Mouse (Mus musculus): ENCODE data around the gene Pik3r6. TPM values are rescaled to one million over a fixed set of nuclear protein-coding genes. Genes with fewer than 3 reads are reported as not detected.

The Pik3r6 gene
- 6.3 and 7.3 TPM in 2 replicates for polyA plus RNA-seq (2015; fragmentation: Nextera tagmentation; extraction: Ambion mirVana)

DNA sequence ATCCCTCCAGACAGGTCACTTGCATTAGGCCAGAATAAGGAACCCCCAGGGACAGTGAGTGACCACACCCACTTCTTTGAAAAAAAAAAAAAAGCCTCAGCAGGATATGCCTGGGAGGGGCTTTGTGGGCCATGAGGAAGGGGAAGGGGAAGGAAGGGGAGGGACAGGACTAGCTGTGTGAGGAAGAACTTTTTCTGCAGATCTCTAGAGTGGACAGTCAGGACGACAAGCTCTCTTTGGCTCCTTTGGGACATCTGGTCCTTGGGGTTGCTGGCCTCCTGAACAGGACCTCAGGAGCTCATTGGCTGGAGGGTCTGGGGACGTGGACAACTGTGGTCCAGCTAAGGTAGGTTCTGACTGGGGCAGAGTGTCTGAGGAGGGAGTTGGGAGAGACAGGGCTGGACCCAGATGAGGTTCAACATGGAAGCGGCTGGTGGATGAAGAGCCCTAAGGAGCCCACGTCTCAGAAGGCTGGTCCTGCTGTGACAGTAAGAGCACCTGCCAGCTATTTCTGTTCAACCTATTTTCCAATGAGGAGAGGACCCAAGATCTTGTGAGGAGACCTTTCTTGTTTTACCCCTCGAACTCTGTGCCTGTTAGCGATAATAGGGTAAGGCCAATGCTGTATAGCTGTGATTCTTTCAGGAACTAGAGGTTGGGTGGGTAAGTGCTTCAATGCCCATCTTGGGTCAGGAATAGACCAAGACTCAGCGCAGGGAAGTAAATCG, at the start of gene Pik3r6:
Pik3r6 (plus strand) TSS at position 118 of the 728 bp plus-strand sequence.
- peak within 1 kb of the TSS; percentile 31 for H3K4me3 ChIP-seq
- H3K27ac ChIP-seq: no peak within 1 kb of the TSS
- H3K36me3 ChIP-seq: no peaks in the 10 kb centered on the region
- peak within 1 kb of the TSS; percentile 42 for H3K4me2 ChIP-seq
- 75% methylated on average over 8 of the region's 8 CpGs for WGBS
- H3K9ac ChIP-seq: no peak within 1 kb of the TSS
- H3K4me1 ChIP-seq: peaks cover 7% of the 10 kb centered on the region; the same call in 1 of the 2 replicates
- no peaks in the 10 kb centered on the region for H3K9me3 ChIP-seq
- H3K27me3 ChIP-seq: no peaks in the 10 kb centered on the region
- ATAC-seq (ENCODE audit: borderline replicate concordance, extremely low read depth, low FRiP score, low TSS enrichment): 0 out of 2 replicates have a peak, but pooled peaks have one; percentile 27

DNA sequence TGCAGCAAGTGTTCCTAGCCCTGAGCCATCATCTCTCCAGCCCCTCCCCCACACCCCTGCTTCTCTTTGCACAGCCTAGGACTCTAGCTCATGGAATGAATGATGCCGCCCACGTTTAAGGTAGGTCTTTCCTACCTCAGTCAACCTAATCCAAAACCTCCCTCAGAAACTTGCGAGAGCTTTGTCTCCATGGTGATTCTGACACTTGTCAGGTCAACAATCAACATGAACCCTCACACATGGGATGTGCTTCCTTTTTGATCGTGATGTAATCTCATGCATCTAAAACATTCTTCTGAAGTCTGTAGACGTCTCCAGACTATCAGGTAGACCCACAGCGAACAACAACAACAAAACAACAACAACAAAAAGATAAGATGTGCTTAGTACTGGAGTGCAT, 49.5 kb upstream of the Pik3r6 start:
- 49% methylated on average over 6 of the region's 6 CpGs for WGBS
- Histone ChIP-seq H3K36me3 (no peaks in the 10 kb centered on the region), H3K4me1 (peaks cover 8% of the 10 kb centered on the region), H3K27ac (no peak overlapping the region), H3K4me2 (no peak overlapping the region), H3K27me3 (no peaks in the 10 kb centered on the region), H3K4me3 (no peak overlapping the region), H3K9ac (no peak overlapping the region), H3K9me3 (no peaks in the 10 kb centered on the region)
- ATAC-seq (ENCODE audit: borderline replicate concordance, extremely low read depth, low FRiP score, low TSS enrichment): no peak

DNA sequence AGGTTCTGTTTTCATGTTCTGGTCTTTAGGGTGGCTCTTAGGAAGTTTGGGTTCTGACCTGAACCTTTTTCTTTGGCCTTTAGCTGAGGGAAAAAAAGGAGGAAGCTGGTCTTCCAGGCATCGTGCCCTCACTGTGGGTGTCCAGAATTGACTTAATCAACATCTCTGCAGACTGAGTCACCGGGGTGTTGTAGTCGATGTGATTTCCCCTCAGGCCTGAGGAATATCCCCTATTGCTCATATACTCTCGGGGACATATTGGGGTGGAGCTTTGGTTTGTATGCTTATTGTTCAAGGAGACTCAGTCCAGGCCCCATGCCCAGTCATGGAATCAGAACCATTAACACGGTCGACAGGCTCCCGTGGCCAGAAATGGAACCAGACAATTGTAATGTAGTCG, 44.7 kb upstream of the Pik3r6 start:
- no peaks in the 10 kb centered on the region for H3K9me3 ChIP-seq
- H3K4me2 ChIP-seq: no peak overlapping the region
- H3K36me3 ChIP-seq: no peaks in the 10 kb centered on the region
- H3K4me3 ChIP-seq: no peak overlapping the region
- no peaks in the 10 kb centered on the region for H3K4me1 ChIP-seq
- no peak overlapping the region for H3K9ac ChIP-seq
- no peaks in the 10 kb centered on the region for H3K27me3 ChIP-seq
- 72% methylated on average over 8 of the region's 8 CpGs for WGBS
- no peak for ATAC-seq (ENCODE audit: borderline replicate concordance, extremely low read depth, low FRiP score, low TSS enrichment)
- H3K27ac ChIP-seq: no peak overlapping the region

- H3K9ac ChIP-seq: no peak overlapping the region
- no peak for ATAC-seq (ENCODE audit: borderline replicate concordance, extremely low read depth, low FRiP score, low TSS enrichment)
- H3K9me3 ChIP-seq: no peaks in the 10 kb centered on the region
- no peaks in the 10 kb centered on the region for H3K27me3 ChIP-seq
- H3K4me3 ChIP-seq: no peak overlapping the region
- no peaks in the 10 kb centered on the region for H3K4me1 ChIP-seq
- WGBS: 75% methylated on average over 5 of the region's 5 CpGs
- H3K36me3 ChIP-seq: no peaks in the 10 kb centered on the region
- no peak overlapping the region for H3K4me2 ChIP-seq
- no peak overlapping the region for H3K27ac ChIP-seq
These were observed 43.8 kb upstream of the Pik3r6 start for GRCm38 (mm10) chr11:68459021-68459420.

DNA sequence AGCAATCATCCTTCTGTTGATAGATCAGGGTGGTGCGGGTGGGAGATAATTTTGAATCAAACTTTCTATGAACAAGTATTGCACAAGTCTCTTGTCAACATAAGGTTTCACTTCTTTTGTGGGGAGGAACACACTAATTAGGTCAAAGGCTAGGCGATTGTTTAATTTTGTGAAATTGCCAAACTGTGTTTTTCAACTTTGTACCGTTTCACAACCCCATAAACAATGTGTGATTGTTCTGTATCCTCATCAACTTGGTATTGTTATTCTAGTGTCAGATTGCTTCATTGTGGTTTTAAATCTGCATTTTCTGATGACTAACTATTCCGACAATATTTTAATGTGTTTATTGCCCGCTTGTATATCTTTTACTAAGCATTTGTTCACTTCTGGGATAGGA, 43.3 kb upstream of the Pik3r6 start:
- Histone ChIP-seq H3K4me3 (no peak overlapping the region), H3K36me3 (no peaks in the 10 kb centered on the region), H3K27me3 (no peaks in the 10 kb centered on the region), H3K4me2 (no peak overlapping the region), H3K4me1 (no peaks in the 10 kb centered on the region), H3K9ac (no peak overlapping the region), H3K9me3 (no peaks in the 10 kb centered on the region), H3K27ac (no peak overlapping the region)
- WGBS: 77% methylated on average over 5 of the region's 5 CpGs
- no peak for ATAC-seq (ENCODE audit: borderline replicate concordance, extremely low read depth, low FRiP score, low TSS enrichment)

DNA sequence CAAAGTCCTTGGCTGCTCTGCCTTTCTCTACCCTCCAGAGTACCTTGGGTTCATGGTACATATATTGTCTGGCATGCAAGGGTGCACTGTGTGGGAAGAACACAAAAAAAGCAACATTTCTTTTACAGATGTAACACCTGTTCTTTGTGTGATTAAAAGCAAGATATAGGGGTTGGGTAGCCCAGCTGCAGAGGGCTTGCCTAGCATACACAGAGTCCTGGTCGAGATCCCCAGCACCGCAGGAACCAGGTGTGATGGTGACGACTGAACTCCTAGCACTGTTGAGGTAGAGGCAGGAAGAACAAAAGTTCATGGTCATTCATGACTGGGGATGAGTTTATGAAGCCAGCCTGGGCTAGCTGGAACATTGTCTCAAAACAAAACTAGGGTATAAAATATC, 40.1 kb upstream of the Pik3r6 start:
- H3K36me3 ChIP-seq: no peaks in the 10 kb centered on the region
- ATAC-seq (ENCODE audit: borderline replicate concordance, extremely low read depth, low FRiP score, low TSS enrichment): no peak
- no peak overlapping the region for H3K4me3 ChIP-seq
- no peaks in the 10 kb centered on the region for H3K4me1 ChIP-seq
- no peak overlapping the region for H3K4me2 ChIP-seq
- H3K27me3 ChIP-seq: no peaks in the 10 kb centered on the region
- H3K27ac ChIP-seq: no peak overlapping the region
- 60% methylated on average over 3 of the region's 3 CpGs for WGBS
- H3K9ac ChIP-seq: no peak overlapping the region
- no peaks in the 10 kb centered on the region for H3K9me3 ChIP-seq

- WGBS: 70% methylated on average over 5 of the region's 5 CpGs
- H3K36me3 ChIP-seq: no peaks in the 10 kb centered on the region
- ATAC-seq (ENCODE audit: borderline replicate concordance, extremely low read depth, low FRiP score, low TSS enrichment): no peak
- H3K4me2 ChIP-seq: no peak overlapping the region
- no peaks in the 10 kb centered on the region for H3K27me3 ChIP-seq
- H3K9ac ChIP-seq: no peak overlapping the region
- H3K9me3 ChIP-seq: no peaks in the 10 kb centered on the region
- H3K4me3 ChIP-seq: no peak overlapping the region
- H3K4me1 ChIP-seq: no peaks in the 10 kb centered on the region
- H3K27ac ChIP-seq: no peak overlapping the region
These were observed 38.6 kb upstream of the Pik3r6 start for GRCm38 (mm10) chr11:68464260-68464659.

DNA sequence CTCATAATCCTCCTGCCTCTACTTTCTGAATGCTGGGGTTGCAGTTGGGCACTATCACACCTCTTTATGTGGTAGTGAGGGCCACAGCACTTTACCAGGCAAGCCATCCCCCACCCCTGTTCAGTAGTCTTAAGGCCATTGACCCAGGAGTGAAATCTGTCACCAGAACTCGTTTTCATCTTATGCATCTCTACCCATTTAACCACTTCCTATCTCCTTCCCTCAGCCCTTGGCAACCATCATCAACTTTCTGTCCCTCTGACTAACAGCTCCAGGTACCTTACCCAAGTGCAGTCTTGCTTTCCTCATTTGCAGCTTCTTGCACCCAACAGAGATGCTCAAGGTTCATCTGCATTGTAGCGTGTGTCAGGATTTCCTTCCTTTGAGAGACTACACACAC, 37.7 kb upstream of the Pik3r6 start:
- WGBS: 57% methylated on average over 2 of the region's 2 CpGs
- no peaks in the 10 kb centered on the region for H3K27me3 ChIP-seq

DNA sequence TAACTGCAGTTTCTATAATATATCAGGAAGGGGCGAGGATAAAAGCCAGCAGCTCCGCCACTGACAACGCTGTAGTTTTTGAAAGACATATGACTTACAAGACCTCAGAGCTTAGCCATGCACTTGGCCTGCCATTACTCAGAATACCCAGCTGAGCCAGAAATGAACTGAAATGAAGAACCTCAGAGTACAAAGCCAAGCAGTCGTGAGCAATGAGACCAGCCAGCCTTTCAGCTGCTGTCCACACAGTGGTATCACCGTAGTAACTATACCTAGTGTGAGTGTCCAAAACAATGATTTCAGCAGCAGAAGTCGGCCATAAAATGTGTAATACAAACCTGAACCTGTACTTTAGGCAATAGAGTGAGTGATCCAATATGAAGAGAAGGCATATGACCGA, 35.4 kb upstream of the Pik3r6 start:
- no peak overlapping the region for H3K27ac ChIP-seq
- 81% methylated on average over 7 of the region's 7 CpGs for WGBS
- ATAC-seq (ENCODE audit: borderline replicate concordance, extremely low read depth, low FRiP score, low TSS enrichment): no peak

More for the DNA sequence above, 37.7 kb upstream of the Pik3r6 start:
- Histone ChIP-seq H3K4me1 (no peaks in the 10 kb centered on the region), H3K36me3 (no peaks in the 10 kb centered on the region), H3K27ac (no peak overlapping the region), H3K9ac (no peak overlapping the region), H3K9me3 (no peaks in the 10 kb centered on the region), H3K4me3 (no peak overlapping the region), H3K4me2 (no peak overlapping the region)
- no peak for ATAC-seq (ENCODE audit: borderline replicate concordance, extremely low read depth, low FRiP score, low TSS enrichment)

DNA sequence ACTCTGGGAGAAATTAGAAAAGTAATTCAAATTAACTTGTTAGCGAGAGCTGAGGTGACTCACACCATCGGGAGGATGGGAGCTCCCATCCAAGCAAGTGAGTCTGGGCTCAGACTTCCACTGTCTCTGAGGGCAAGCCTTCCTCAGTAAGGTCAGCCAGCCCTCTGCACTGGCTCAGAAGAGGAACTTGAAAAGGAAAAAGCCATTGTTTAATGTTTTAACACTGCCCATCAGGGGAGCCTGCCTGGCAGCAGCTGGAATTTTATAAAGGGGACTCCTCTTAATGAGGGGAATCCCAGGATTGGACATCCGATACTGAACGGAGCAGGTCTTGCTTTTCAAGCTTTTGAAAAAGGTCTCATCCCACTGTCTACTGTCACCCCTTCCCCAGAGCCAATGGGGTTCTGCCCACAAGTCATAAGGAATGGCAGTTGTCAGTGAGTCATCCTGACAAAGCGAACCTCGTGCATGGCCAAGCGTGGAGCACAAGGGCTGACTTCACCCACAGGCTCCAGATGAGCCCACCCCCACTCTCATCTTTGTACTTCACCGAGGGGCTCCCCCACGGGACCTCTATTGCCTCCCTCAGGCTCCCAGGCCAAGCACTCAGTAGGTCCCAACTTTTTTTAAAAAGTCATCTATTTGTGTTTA, 34.7 kb upstream of the Pik3r6 start:
- Histone ChIP-seq H3K27ac (no peak overlapping the region), H3K27me3 (no peaks in the 10 kb centered on the region), H3K4me3 (no peak overlapping the region), H3K36me3 (no peaks in the 10 kb centered on the region), H3K9me3 (no peaks in the 10 kb centered on the region), H3K9ac (no peak overlapping the region), H3K4me1 (no peaks in the 10 kb centered on the region), H3K4me2 (no peak overlapping the region)
- no peak for ATAC-seq (ENCODE audit: borderline replicate concordance, extremely low read depth, low FRiP score, low TSS enrichment)
- 66% methylated on average over 9 of the region's 9 CpGs for WGBS

More for the DNA sequence above, 35.4 kb upstream of the Pik3r6 start:
- Histone ChIP-seq H3K27me3 (no peaks in the 10 kb centered on the region), H3K9me3 (no peaks in the 10 kb centered on the region), H3K4me2 (no peak overlapping the region), H3K36me3 (no peaks in the 10 kb centered on the region), H3K4me3 (no peak overlapping the region), H3K4me1 (no peaks in the 10 kb centered on the region), H3K9ac (no peak overlapping the region)

DNA sequence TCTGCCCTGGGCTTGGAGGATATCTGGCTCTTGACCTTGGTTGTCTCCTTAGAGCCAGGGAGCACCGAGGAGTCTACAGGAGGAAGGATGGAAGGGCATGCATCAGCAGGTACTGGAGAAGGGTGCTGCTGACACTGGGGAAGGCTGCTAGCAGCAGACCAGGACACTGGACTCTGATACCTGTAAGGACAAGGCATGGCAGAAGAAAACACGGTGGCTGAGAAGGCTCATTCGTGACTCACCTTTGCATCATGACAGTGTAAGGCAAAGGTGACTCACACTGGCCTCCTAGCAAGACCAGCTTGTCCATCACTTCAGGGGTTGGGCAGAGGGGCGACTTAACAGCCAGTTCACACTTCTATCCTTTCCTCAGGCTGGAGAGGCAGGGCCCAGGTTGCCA, 33.9 kb upstream of the Pik3r6 start:
- no peaks in the 10 kb centered on the region for H3K27me3 ChIP-seq
- 66% methylated on average over 4 of the region's 4 CpGs for WGBS
- no peak overlapping the region for H3K27ac ChIP-seq
- ATAC-seq (ENCODE audit: borderline replicate concordance, extremely low read depth, low FRiP score, low TSS enrichment): no peak
- H3K4me2 ChIP-seq: no peak overlapping the region
- H3K9me3 ChIP-seq: no peaks in the 10 kb centered on the region
- no peak overlapping the region for H3K4me3 ChIP-seq
- H3K36me3 ChIP-seq: no peaks in the 10 kb centered on the region
- H3K4me1 ChIP-seq: no peaks in the 10 kb centered on the region
- no peak overlapping the region for H3K9ac ChIP-seq

DNA sequence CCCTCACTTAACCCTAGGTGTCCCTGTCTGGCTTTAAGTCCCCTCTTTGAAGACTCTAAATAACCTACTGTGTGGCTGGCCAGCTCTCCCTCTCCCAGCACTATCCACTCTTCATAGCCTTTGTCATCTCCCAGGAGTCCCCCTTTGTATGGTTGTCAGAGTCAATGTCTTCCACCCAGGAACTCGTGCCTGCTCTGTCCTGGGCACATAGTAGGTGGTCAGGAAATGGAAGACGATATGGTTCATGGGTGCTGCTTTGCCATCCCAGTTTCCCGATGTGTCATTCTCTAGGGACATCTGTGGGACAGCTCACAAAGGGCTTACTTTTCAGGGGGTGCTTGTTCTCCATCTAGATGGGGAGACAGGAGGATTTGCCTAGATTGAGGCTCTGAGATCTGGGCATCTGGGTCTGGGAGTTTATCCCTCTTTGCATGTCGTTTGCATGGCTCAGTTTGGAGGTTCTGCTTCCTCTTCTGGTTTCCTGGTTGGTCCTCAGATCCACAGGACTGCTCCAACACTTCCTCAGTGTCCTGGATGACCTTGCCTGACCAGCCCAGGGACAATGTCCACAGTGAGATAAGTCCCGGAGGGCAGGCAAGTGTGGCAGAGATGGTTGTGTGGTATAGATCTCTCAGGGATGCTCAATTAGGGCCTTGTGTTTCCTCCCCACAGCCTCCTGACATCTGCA, 30.5 kb upstream of the Pik3r6 start:
- Histone ChIP-seq H3K27ac (no peak overlapping the region), H3K36me3 (no peaks in the 10 kb centered on the region), H3K9ac (no peak overlapping the region), H3K4me3 (no peak overlapping the region), H3K4me2 (no peak overlapping the region), H3K4me1 (peaks cover under 1% of the 10 kb centered on the region; the same call in 1 of the 2 replicates), H3K9me3 (no peaks in the 10 kb centered on the region), H3K27me3 (no peaks in the 10 kb centered on the region)
- ATAC-seq (ENCODE audit: borderline replicate concordance, extremely low read depth, low FRiP score, low TSS enrichment): no peak
- 71% methylated on average over 5 of the region's 5 CpGs for WGBS
